Mouse (Mus musculus): Measurements from ENCODE around the gene Dpf2. TPM values are rescaled to one million over a fixed set of nuclear protein-coding genes. Genes with fewer than 3 reads are reported as not detected.

Dpf2 gene
- polyA plus RNA-seq, 1 experiment = 75.2 TPM

GRCm38 (mm10) chr19:5871683-5872082 lies 41.1 kb downstream of the Dpf2 start:
- Histone ChIP-seq H3K4me1 (ENCODE audit: control insufficient read depth, insufficient read depth, low read length) (peaks cover 24% of the 10 kb centered on the region), H3K27ac (ENCODE audit: insufficient read depth, low read depth, low read length) (no peak overlapping the region), H3K4me3 (ENCODE audit: insufficient read depth, low read length) (no peak overlapping the region)
- TF ChIP-seq POLR2A (IDR thresholded peaks at IDR 0.05; ENCODE audit: borderline replicate concordance, low read depth, low read length) (no peak), CTCF (IDR thresholded peaks at IDR 0.05; ENCODE audit: low read depth, low read length) (no peak)

GRCm38 (mm10) chr19:5871273-5871672 lies 41.5 kb downstream of the Dpf2 start:
- peaks cover 23% of the 10 kb centered on the region for H3K4me1 ChIP-seq (ENCODE audit: control insufficient read depth, insufficient read depth, low read length)
- H3K4me3 ChIP-seq (ENCODE audit: insufficient read depth, low read length) = no peak overlapping the region
- no peak overlapping the region for H3K27ac ChIP-seq (ENCODE audit: insufficient read depth, low read depth, low read length)
- TF ChIP-seq POLR2A (IDR thresholded peaks at IDR 0.05; ENCODE audit: borderline replicate concordance, low read depth, low read length) (no peak), CTCF (IDR thresholded peaks at IDR 0.05; ENCODE audit: low read depth, low read length) (no peak)

- no peak overlapping the region for H3K4me3 ChIP-seq (ENCODE audit: insufficient read depth, low read length)
- TF ChIP-seq POLR2A (IDR thresholded peaks at IDR 0.05; ENCODE audit: borderline replicate concordance, low read depth, low read length) (no peak), CTCF (IDR thresholded peaks at IDR 0.05; ENCODE audit: low read depth, low read length) (no peak)
- H3K27ac ChIP-seq (ENCODE audit: insufficient read depth, low read depth, low read length) = no peak overlapping the region
- peaks cover 8% of the 10 kb centered on the region for H3K4me1 ChIP-seq (ENCODE audit: control insufficient read depth, insufficient read depth, low read length)
These were observed 44.7 kb downstream of the Dpf2 start for GRCm38 (mm10) chr19:5868096-5868495.

- Histone ChIP-seq H3K4me1 (ENCODE audit: control insufficient read depth, insufficient read depth, low read length) (no peaks in the 10 kb centered on the region), H3K27ac (ENCODE audit: insufficient read depth, low read depth, low read length) (no peak overlapping the region), H3K4me3 (ENCODE audit: insufficient read depth, low read length) (no peak overlapping the region)
- TF ChIP-seq CTCF (IDR thresholded peaks at IDR 0.05; ENCODE audit: low read depth, low read length) = no peak
- no peak for TF ChIP-seq POLR2A (IDR thresholded peaks at IDR 0.05; ENCODE audit: borderline replicate concordance, low read depth, low read length)
These were observed 48.0 kb downstream of the Dpf2 start for GRCm38 (mm10) chr19:5864710-5865398.

GRCm38 (mm10) chr19:5863776-5864175 lies 49.0 kb downstream of the Dpf2 start:
- no peak overlapping the region for H3K4me3 ChIP-seq (ENCODE audit: insufficient read depth, low read length)
- TF ChIP-seq CTCF (IDR thresholded peaks at IDR 0.05; ENCODE audit: low read depth, low read length) = no peak
- no peak for TF ChIP-seq POLR2A (IDR thresholded peaks at IDR 0.05; ENCODE audit: borderline replicate concordance, low read depth, low read length)
- H3K4me1 ChIP-seq (ENCODE audit: control insufficient read depth, insufficient read depth, low read length) = no peaks in the 10 kb centered on the region
- H3K27ac ChIP-seq (ENCODE audit: insufficient read depth, low read depth, low read length) = no peak overlapping the region

- Histone ChIP-seq H3K4me1 (ENCODE audit: control insufficient read depth, insufficient read depth, low read length) (no peaks in the 10 kb centered on the region), H3K4me3 (ENCODE audit: insufficient read depth, low read length) (no peak overlapping the region), H3K27ac (ENCODE audit: insufficient read depth, low read depth, low read length) (no peak overlapping the region)
- TF ChIP-seq POLR2A (IDR thresholded peaks at IDR 0.05; ENCODE audit: borderline replicate concordance, low read depth, low read length) (no peak), CTCF (IDR thresholded peaks at IDR 0.05; ENCODE audit: low read depth, low read length) (no peak)
These were observed 50.3 kb downstream of the Dpf2 start for GRCm38 (mm10) chr19:5862335-5863085.

- H3K4me1 ChIP-seq (ENCODE audit: control insufficient read depth, insufficient read depth, low read length) = peaks cover 10% of the 10 kb centered on the region
- no peak overlapping the region for H3K4me3 ChIP-seq (ENCODE audit: insufficient read depth, low read length)
- no peak for TF ChIP-seq POLR2A (IDR thresholded peaks at IDR 0.05; ENCODE audit: borderline replicate concordance, low read depth, low read length)
- no peak for TF ChIP-seq CTCF (IDR thresholded peaks at IDR 0.05; ENCODE audit: low read depth, low read length)
- no peak overlapping the region for H3K27ac ChIP-seq (ENCODE audit: insufficient read depth, low read depth, low read length)
These were observed 56.2 kb downstream of the Dpf2 start for GRCm38 (mm10) chr19:5856604-5857003.

GRCm38 (mm10) chr19:5852035-5852722 lies 60.6 kb downstream of the Dpf2 start:
- H3K27ac ChIP-seq (ENCODE audit: insufficient read depth, low read depth, low read length) = peak overlapping the region; percentile 31
- no peak for TF ChIP-seq CTCF (IDR thresholded peaks at IDR 0.05; ENCODE audit: low read depth, low read length)
- no peak for TF ChIP-seq POLR2A (IDR thresholded peaks at IDR 0.05; ENCODE audit: borderline replicate concordance, low read depth, low read length)
- peaks cover 29% of the 10 kb centered on the region for H3K4me1 ChIP-seq (ENCODE audit: control insufficient read depth, insufficient read depth, low read length)
- H3K4me3 ChIP-seq (ENCODE audit: insufficient read depth, low read length) = no peak overlapping the region

- TF ChIP-seq CTCF (IDR thresholded peaks at IDR 0.05; ENCODE audit: low read depth, low read length) (no peak), POLR2A (IDR thresholded peaks at IDR 0.05; ENCODE audit: borderline replicate concordance, low read depth, low read length) (no peak)
- Histone ChIP-seq H3K4me3 (ENCODE audit: insufficient read depth, low read length) (no peak overlapping the region), H3K27ac (ENCODE audit: insufficient read depth, low read depth, low read length) (peak overlapping the region; percentile 31), H3K4me1 (ENCODE audit: control insufficient read depth, insufficient read depth, low read length) (peaks cover 32% of the 10 kb centered on the region)
These were observed 61.3 kb downstream of the Dpf2 start for GRCm38 (mm10) chr19:5851481-5851971.
